Mouse (Mus musculus): Measurements from ENCODE around the gene Vwa3b.

Vwa3b gene

DNA sequence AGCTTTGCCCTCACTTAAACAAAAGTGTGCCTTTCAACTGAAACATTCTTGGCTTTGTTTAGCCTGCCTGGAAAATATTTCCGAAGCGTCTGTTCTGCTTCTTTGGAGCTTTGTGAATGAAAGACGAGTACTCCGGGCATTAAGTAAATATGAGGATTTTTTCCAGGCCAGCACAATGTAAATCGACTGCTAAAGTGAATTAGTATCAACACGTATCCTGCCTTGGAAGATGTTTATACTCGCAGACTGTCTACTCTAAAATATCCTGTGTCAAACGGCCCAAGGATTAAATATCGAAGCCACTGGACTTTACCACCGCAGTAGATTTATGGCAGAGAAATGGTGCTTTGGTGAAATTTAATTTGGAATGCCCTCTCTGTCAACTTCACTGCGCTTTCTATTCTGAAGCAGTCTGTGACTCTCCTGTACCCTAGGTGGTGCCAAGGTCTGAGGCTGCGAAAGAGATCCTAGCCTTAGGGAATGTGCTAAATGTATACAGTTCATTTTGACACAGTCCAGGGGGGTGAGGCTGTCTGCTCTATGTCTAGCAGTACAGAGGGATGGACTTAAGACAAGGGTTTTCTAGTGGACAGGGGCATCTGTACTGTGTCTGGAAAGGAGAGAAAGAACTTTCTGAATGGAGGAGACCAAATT is 98.4 kb downstream of the Vwa3b start:
- DNase-seq (ENCODE audit: low spot score), result no peak

DNA sequence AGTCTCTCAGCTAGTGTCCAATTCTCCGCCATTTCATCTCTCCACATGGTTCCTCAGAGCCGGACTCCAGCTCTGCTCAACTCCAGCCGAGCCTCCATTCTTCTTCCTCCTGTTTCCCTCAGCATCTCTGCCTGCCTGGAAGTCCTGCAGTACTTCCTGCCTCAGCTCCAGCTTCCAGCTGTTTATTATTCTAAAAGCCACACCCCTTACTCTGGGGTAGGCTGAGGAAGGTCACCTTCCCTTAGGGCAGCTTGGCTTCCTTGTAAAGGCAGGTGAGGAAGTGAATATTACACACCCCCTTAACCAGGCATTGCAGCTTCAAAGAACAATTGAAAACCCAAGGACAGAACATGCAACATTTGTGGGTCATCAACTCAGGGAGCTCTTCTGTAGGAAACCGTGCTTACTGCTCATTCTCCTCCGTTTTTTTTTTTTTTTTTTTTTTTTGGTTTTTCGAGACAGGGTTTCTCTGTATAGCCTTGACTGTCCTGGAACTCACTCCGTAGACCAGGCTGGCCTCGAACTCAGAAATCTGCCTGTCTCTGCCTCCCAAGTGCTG is 103.7 kb downstream of the Vwa3b start:
- no peak for DNase-seq (ENCODE audit: low spot score)

DNA sequence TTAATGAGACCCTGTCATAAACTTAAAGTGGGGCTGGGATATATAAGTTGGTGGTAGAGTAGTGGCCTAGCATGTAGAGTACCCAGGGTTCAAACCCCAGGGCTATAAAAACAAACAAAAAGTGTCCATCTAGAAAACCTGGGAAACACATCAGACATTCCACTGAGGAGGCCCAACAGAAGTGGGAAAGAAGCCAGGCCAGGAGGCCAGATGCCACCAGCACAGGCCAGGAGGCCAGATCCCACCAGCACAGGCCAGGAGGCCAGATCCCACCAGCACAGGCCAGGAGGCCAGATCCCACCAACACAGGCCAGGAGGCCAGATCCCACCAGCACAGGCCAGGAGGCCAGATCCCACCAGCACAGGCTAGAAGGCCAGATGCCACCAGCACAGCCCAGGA is 104.8 kb downstream of the Vwa3b start:
- no peak for DNase-seq (ENCODE audit: low spot score)

DNA sequence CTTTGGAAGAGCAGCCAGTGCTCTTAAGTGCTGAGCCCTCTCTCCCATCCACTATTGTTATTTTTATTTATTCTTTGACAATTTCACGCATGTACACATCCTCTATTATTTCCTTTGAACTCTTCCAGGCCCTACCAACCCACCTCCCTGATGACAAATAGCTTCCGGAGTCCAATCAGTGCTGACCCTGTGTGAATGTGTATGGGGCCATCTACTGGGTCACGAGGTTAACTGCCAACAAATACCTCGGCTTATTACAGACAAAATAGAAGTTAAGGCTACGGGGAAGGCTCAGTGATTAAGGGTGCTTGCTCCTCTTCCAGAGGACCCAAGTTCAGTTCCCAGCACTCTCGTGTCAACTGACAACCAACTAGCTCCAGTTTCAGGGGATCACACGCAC is 106.0 kb downstream of the Vwa3b start:
- no peak for DNase-seq (ENCODE audit: low spot score)

DNA sequence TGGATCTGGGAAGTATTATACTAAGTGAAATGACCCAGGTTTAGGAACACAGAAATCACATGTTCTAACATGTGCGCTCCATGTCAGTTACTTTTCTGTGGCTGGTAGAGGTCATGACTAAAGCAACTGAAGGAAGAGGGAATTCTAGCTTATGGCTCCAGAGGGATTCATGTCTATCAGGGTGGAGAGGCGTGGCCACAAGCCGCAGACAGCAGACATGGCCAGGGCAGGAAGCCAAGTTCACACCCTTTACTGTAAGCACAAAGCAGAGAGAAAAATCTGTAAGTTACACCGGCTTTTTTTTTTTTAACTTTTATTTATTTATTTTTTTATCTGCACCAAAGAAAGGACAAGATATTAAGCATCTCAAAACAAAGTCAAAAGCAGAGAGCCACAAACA is 119.6 kb downstream of the Vwa3b start:
- DNase-seq (ENCODE audit: low spot score), result no peak

GRCm38 (mm10) chr1:37149866-37150265 is 123.5 kb downstream of the Vwa3b start:
- no peak for DNase-seq (ENCODE audit: low spot score)

- no peak for DNase-seq (ENCODE audit: low spot score)
These were observed 125.5 kb downstream of the Vwa3b start for GRCm38 (mm10) chr1:37151896-37152295.

GRCm38 (mm10) chr1:37166066-37166465 is 139.7 kb downstream of the Vwa3b start:
- DNase-seq (ENCODE audit: low spot score), result no peak

GRCm38 (mm10) chr1:37167918-37168317 is 141.5 kb downstream of the Vwa3b start:
- DNase-seq (ENCODE audit: low spot score), result no peak

DNA sequence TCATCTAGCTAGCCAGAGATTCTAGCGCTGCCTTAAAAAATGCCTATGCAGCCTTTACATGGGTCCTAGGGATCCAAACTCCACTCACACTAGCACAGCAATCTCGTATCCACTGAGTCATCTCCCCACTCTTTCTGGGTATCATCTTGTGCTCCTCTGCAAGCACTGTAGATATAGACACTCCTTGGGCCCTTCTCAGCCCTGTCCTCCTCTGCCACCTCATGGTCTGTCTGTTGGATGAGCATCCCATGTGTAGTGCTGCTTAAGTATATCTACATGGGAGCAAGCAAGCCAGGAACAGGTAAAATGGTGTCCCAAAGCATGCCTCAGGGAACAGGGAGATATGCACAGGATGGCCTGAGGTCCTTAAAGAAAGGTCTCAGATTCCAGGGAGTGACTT is 151.5 kb downstream of the Vwa3b start:
- DNase-seq (ENCODE audit: low spot score), result no peak

DNA sequence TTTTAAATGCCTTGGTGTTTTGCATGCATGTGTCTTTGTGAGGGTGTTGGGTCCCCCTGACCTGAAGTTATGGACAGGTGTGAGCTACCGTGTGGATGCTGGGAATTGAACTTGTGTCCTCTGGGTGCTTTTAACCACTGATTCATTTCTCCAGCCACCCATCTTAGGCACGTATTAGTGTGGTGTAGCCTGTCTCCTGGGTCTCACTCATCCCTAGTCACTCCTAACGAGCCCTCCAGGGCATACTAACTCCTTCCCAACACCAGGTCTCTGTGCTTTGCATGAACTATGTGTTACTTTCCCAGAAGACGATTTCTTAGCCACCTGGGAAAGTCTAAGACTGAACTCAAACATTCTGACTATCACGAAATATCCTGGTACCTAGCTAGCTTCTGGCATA is 153.5 kb downstream of the Vwa3b start:
- no peak for DNase-seq (ENCODE audit: low spot score)

DNA sequence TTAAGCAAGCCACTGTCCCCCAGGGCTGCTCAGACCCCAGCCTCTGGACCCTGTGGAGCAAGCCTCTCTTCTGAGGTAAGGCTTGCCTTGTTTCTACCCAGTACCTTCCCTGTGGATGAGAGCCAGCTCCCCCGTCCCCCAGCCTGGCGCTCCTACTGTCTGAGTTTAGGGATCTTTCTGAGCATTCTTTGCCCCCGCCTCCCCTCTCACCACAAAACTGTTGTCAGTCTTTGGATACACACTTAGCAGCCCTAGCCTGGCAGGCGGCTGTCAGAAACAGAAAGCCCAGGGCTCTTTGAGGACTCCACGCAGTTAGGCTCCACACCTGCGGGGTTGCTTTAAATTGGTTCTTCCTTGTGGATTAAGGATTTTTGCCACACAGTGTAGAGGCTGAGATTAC is 160.7 kb downstream of the Vwa3b start:
- DNase-seq (ENCODE audit: low spot score), result no peak

DNA sequence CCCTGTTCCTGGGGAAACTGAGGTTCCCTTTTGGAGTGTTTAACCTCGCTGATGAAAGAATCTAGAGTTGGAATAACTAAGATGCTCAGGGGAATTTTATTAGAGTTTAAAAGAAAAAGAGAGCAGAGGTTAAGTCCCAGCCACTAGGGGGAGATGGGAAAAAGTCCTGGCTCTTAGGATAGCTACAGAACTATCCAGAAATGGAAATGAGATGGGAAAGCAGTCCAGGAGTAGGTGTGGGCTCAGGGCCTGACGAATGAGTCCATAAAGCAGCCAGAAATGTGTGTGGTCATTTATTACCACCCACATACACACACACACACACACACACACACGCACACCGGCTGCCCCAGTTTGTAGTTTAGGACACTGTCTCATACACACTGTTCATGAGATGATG is 168.2 kb downstream of the Vwa3b start:
- DNase-seq (ENCODE audit: low spot score), result no peak

DNA sequence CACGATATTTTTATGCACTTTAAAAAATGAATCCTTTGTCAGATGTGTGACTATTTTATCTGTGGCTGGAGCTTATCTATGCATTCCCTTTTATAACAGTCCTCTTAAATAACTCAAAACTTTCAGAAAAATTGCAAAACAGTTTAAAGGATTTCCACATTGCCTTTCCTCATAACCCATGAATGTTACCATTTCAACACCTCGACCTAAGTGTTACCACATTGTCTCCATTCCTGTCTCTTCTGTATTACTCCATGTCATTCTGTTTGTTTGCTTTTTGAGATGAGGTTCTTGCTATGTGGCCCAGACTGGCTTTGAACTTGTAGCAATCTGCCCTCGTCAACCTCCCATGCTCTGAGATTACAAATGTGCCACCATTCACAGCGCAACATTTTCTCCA is 175.0 kb downstream of the Vwa3b start:
- no peak for DNase-seq (ENCODE audit: low spot score)

DNA sequence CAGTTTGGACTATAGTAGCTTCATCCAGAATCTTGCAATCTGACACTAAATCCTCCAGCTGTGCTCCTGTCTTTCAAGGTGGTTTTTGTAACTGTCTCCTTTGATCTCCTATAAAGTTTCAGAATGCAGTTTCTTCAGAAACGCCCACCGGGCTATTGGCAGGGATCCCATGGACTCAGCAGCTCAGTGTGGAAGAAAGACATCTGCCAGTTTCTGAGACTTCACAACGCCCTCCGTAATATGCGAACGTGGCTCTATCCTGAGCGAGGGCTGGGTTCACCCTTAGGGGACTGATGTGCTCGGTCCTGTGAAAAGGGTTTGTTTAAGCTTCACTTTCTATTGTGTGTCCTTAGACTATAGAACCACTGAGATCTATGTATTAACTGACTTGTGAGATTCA is 181.3 kb downstream of the Vwa3b start:
- DNase-seq (ENCODE audit: low spot score), result no peak

- no peak for DNase-seq (ENCODE audit: low spot score)
These were observed 186.0 kb downstream of the Vwa3b start for GRCm38 (mm10) chr1:37212375-37212774.

DNA sequence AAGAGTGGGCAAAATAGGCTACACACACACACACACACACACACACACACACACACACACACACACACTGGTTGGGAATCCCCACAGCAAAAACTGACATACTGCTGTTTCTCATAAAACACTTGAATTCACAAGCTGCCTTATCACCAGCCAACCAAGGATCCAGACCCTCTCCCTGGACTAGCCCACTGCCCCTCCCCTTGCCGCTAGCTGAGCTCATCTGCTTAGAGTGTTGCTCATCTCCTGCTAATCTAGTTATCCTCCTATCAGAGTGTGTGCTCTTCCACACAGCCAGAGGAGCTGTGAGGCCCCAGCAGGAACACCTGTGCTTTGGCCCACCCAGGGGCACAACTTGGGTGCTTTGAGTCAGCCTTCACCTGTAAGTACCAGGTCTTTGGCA is 187.7 kb downstream of the Vwa3b start, which contains the start of gene Cnga3:
Cnga3 (plus strand) TSS at position 291 of the 400 bp plus-strand sequence.
- no peak for DNase-seq (ENCODE audit: low spot score)

GRCm38 (mm10) chr1:37218386-37218785 is 192.0 kb downstream of the Vwa3b start:
- no peak for DNase-seq (ENCODE audit: low spot score)

DNA sequence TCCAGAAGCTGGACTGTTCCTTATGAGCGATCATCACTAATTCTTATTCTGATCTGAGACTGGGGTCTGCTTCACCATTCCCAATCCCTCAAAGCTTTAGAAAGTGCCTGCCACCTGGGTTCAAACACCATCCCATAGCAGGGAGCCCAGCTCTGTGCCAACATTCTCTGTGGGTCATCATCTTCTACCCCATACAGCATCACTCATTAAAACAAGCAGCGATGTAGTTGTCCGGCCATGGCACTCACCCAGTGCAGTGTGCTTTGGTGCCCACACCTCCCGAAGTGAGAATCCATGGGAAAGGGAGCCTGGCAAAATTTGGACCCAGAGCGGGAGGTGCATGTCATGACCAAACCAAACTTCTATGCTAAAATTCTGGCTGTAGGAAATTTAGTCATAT is 193.2 kb downstream of the Vwa3b start:
- no peak for DNase-seq (ENCODE audit: low spot score)

DNA sequence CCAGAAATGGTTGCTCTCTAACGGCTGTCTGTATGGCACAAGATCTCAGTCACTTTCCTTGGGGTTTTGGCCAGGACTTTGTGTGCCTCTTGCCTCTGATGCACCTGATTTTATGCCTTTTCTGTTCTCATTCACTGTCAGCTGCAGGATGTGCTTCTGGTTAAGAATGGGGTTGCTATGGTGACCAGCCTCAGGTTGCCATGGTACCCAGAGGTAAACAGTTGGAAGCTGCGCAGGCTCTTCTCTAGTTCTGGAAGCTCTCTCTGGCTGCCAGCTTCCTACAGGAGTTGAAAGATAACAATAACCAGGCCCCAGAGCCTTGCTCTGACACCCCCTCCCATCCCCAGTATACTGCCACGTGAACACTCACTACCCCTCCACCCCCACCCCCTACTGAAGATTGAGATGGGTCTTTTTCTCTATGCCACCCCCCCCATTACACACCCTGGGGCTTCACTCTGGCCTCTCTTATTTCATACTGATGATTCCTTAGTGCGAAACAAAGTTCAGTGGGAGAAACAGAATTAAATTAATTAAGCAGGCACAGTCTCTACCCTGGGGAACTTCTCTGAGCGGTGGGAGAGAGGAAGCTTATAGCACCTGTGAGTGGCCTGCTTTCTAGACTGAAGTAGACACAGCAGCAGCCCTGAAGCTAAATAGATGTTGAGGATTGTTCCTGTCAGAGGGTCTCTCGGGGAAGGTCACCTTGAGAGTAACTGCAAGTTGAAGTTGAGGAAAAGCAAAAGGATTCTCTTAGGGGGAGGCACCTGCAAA is 193.9 kb downstream of the Vwa3b start:
- no peak for DNase-seq (ENCODE audit: low spot score)

DNA sequence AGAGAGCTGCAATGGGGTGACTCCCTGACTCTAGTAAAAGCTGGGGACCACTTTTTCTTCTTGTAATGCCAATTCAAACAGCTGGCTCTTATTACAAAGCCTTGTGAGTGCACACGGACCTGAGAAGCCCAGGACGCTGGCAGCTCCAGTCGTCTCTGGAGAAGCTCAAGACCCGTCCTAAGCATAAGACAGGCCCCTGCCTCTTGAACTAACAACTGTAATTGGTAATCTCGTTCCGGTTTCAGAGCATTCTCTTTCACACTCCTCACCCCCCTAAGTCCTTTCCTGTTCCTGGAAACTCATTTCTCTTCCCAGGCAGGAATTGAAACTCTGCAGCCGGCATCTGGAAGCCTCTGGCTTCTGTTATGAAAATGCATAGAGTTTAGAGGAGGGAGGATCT is 195.6 kb downstream of the Vwa3b start:
- no peak for DNase-seq (ENCODE audit: low spot score)

- DNase-seq (ENCODE audit: low spot score), result no peak
These were observed 204.0 kb downstream of the Vwa3b start for GRCm38 (mm10) chr1:37230404-37230803.

DNA sequence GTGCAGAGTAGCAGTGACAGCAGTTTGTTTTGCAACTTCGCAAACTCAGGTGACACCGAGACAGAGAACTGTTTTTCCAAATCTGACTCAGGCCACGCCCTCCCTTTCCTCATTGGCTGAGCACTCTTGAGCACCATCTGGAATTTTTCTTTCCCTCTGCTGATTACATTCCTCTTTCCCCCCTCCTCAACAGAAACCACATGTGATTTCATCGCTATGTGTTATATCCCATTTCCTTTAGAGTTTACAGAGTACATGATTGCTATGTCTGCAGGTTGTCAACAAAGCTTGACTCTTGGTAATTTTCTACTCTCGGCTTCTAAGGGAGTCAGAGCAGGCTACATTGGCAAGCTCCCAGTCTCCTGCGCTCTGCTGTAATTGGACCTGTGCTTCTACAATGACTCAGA is 204.9 kb downstream of the Vwa3b start:
- no peak for DNase-seq (ENCODE audit: low spot score)
